Mouse (Mus musculus): ENCODE results near the gene Shmt2.

DNA sequence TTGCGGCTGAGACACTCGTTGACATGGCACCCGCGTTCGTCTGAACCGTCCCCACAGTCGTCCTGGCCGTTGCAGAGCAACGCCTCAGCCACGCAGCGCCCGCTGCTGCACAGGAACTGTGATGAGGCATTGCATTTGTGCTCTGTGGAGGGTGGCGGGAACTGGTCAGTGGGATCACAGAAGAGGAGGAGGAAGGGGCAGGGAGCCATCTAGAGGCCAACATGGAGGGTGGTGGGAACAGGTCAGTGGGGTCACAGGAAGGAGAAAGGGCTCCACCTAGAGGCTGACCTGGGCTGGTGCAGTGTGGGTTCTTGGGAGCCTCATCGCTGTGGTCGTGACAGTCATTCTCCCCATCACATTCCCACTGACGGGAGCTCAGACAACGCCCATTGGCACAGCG lies 33.5 kb upstream of the Shmt2 start:
- TF ChIP-seq CTCF (IDR thresholded peaks at IDR 0.05; ENCODE audit: low read depth) (peak; percentile 94), EP300 (IDR thresholded peaks at IDR 0.05; ENCODE audit: low read depth) (no peak)
